Mouse (Mus musculus): ENCODE data around the gene Ankrd39. TPM values are rescaled to one million over a fixed set of nuclear protein-coding genes. Genes with fewer than 3 reads are reported as not detected.
A peak's percentile ranks its signal among the peaks of the same experiment; 100 is the strongest.

The Ankrd39 gene
- polyA plus RNA-seq, 1 experiment from 2014 or later, result 26.3 TPM

GRCm38 (mm10) chr1:36582211-36582610, 35.0 kb upstream of the Ankrd39 start:
- ATAC-seq (replicated peaks; ENCODE audit: low FRiP score), result no peak
- no peaks in the 10 kb centered on the region for H3K36me3 ChIP-seq
- H3K4me3 ChIP-seq (replicated peaks), result no peak overlapping the region
- H3K9me3 ChIP-seq (replicated peaks), result no peaks in the 10 kb centered on the region
- no peaks in the 10 kb centered on the region for H3K27me3 ChIP-seq
- H3K4me1 ChIP-seq, result peaks cover 75% of the 10 kb centered on the region
- no peak overlapping the region for H3K4me2 ChIP-seq
- 71% methylated on average over 8 of the region's 8 CpGs for WGBS
- no peak overlapping the region for H3K9ac ChIP-seq
- H3K27ac ChIP-seq, result no peak overlapping the region

GRCm38 (mm10) chr1:36581260-36581659, 34.0 kb upstream of the Ankrd39 start:
- H3K27me3 ChIP-seq, result no peaks in the 10 kb centered on the region
- no peak overlapping the region for H3K9ac ChIP-seq
- no peak overlapping the region for H3K4me3 ChIP-seq (replicated peaks)
- WGBS, result 72% methylated on average over 5 of the region's 5 CpGs
- peak overlapping the region; percentile 95 for H3K27ac ChIP-seq
- no peak for ATAC-seq (replicated peaks; ENCODE audit: low FRiP score)
- peaks cover 78% of the 10 kb centered on the region for H3K4me1 ChIP-seq
- H3K4me2 ChIP-seq, result no peak overlapping the region
- no peaks in the 10 kb centered on the region for H3K9me3 ChIP-seq (replicated peaks)
- H3K36me3 ChIP-seq, result no peaks in the 10 kb centered on the region

- peak overlapping the region; percentile 95 for H3K27ac ChIP-seq
- no peaks in the 10 kb centered on the region for H3K36me3 ChIP-seq
- ATAC-seq (replicated peaks; ENCODE audit: low FRiP score), result peak; percentile 92
- peaks cover 79% of the 10 kb centered on the region for H3K4me1 ChIP-seq
- H3K9ac ChIP-seq, result peak overlapping the region; percentile 19; the same call in 1 of the 2 replicates
- no peaks in the 10 kb centered on the region for H3K9me3 ChIP-seq (replicated peaks)
- H3K4me3 ChIP-seq (replicated peaks), result peak overlapping the region; percentile 20
- H3K4me2 ChIP-seq, result peak overlapping the region; percentile 50
- H3K27me3 ChIP-seq, result no peaks in the 10 kb centered on the region
- 1% methylated on average over 17 of the region's 17 CpGs for WGBS
Observed at GRCm38 (mm10) chr1:36580384-36581207, 33.4 kb upstream of the Ankrd39 start.

GRCm38 (mm10) chr1:36579974-36580383, 32.7 kb upstream of the Ankrd39 start:
- peak overlapping the region; percentile 20 for H3K4me3 ChIP-seq (replicated peaks)
- peak overlapping the region; percentile 95 for H3K27ac ChIP-seq
- peak overlapping the region; percentile 50 for H3K4me2 ChIP-seq
- no peaks in the 10 kb centered on the region for H3K36me3 ChIP-seq
- H3K4me1 ChIP-seq, result peaks cover 81% of the 10 kb centered on the region
- 0 out of 2 replicates have a peak overlapping the region, but pooled peaks have one; percentile 19 for H3K9ac ChIP-seq
- H3K9me3 ChIP-seq (replicated peaks), result no peaks in the 10 kb centered on the region
- H3K27me3 ChIP-seq, result no peaks in the 10 kb centered on the region
- peak; percentile 74 for ATAC-seq (replicated peaks; ENCODE audit: low FRiP score)
- 17% methylated on average over 6 of the region's 6 CpGs for WGBS

GRCm38 (mm10) chr1:36576991-36577675, 29.9 kb upstream of the Ankrd39 start:
- no peaks in the 10 kb centered on the region for H3K36me3 ChIP-seq
- no peak overlapping the region for H3K4me2 ChIP-seq
- ATAC-seq (replicated peaks; ENCODE audit: low FRiP score), result no peak
- H3K4me1 ChIP-seq, result peaks cover 92% of the 10 kb centered on the region
- H3K4me3 ChIP-seq (replicated peaks), result no peak overlapping the region
- no peak overlapping the region for H3K27ac ChIP-seq
- H3K9me3 ChIP-seq (replicated peaks), result no peaks in the 10 kb centered on the region
- no peaks in the 10 kb centered on the region for H3K27me3 ChIP-seq
- WGBS, result 49% methylated on average over 6 of the region's 6 CpGs
- H3K9ac ChIP-seq, result no peak overlapping the region

GRCm38 (mm10) chr1:36575347-36575746, 28.1 kb upstream of the Ankrd39 start:
- 54% methylated on average over 6 of the region's 6 CpGs for WGBS
- H3K27me3 ChIP-seq, result no peaks in the 10 kb centered on the region
- no peaks in the 10 kb centered on the region for H3K9me3 ChIP-seq (replicated peaks)
- H3K4me2 ChIP-seq, result no peak overlapping the region
- no peaks in the 10 kb centered on the region for H3K36me3 ChIP-seq
- no peak for ATAC-seq (replicated peaks; ENCODE audit: low FRiP score)
- no peak overlapping the region for H3K4me3 ChIP-seq (replicated peaks)
- H3K27ac ChIP-seq, result no peak overlapping the region
- peaks cover 91% of the 10 kb centered on the region for H3K4me1 ChIP-seq
- H3K9ac ChIP-seq, result no peak overlapping the region

GRCm38 (mm10) chr1:36574196-36574955, 27.1 kb upstream of the Ankrd39 start:
- Histone ChIP-seq H3K9ac (no peak overlapping the region), H3K4me2 (no peak overlapping the region), H3K36me3 (no peaks in the 10 kb centered on the region), H3K27ac (0 out of 2 replicates have a peak overlapping the region, but pooled peaks have one; percentile 35), H3K4me3 (replicated peaks) (no peak overlapping the region), H3K4me1 (peaks cover 91% of the 10 kb centered on the region), H3K9me3 (replicated peaks) (no peaks in the 10 kb centered on the region), H3K27me3 (no peaks in the 10 kb centered on the region)
- WGBS, result 81% methylated on average over 5 of the region's 5 CpGs
- ATAC-seq (replicated peaks; ENCODE audit: low FRiP score), result no peak

- no peaks in the 10 kb centered on the region for H3K9me3 ChIP-seq (replicated peaks)
- H3K36me3 ChIP-seq, result no peaks in the 10 kb centered on the region
- H3K27me3 ChIP-seq, result no peaks in the 10 kb centered on the region
- peaks cover 93% of the 10 kb centered on the region for H3K4me1 ChIP-seq
- WGBS, result 75% methylated on average over 8 of the region's 8 CpGs
- no peak overlapping the region for H3K4me3 ChIP-seq (replicated peaks)
- 0 out of 2 replicates have a peak overlapping the region, but pooled peaks have one; percentile 14 for H3K27ac ChIP-seq
- no peak overlapping the region for H3K9ac ChIP-seq
- H3K4me2 ChIP-seq, result no peak overlapping the region
- no peak for ATAC-seq (replicated peaks; ENCODE audit: low FRiP score)
Observed at GRCm38 (mm10) chr1:36573524-36573923, 26.3 kb upstream of the Ankrd39 start.

- Histone ChIP-seq H3K4me2 (no peak overlapping the region), H3K9me3 (replicated peaks) (no peaks in the 10 kb centered on the region), H3K27me3 (no peaks in the 10 kb centered on the region), H3K9ac (no peak overlapping the region), H3K27ac (peak overlapping the region; percentile 92), H3K36me3 (no peaks in the 10 kb centered on the region), H3K4me3 (replicated peaks) (no peak overlapping the region), H3K4me1 (peaks cover 95% of the 10 kb centered on the region)
- 55% methylated on average over 1 of the region's 1 CpGs for WGBS
- no peak for ATAC-seq (replicated peaks; ENCODE audit: low FRiP score)
Observed at GRCm38 (mm10) chr1:36572709-36573108, 25.5 kb upstream of the Ankrd39 start.

- Histone ChIP-seq H3K4me2 (no peak overlapping the region), H3K27me3 (no peaks in the 10 kb centered on the region), H3K9ac (no peak overlapping the region), H3K4me1 (peaks cover 94% of the 10 kb centered on the region), H3K27ac (peak overlapping the region; percentile 92), H3K36me3 (no peaks in the 10 kb centered on the region), H3K9me3 (replicated peaks) (no peaks in the 10 kb centered on the region), H3K4me3 (replicated peaks) (no peak overlapping the region)
- no peak for ATAC-seq (replicated peaks; ENCODE audit: low FRiP score)
- 59% methylated on average over 2 of the region's 2 CpGs for WGBS
Observed at GRCm38 (mm10) chr1:36572140-36572700, 25.0 kb upstream of the Ankrd39 start.

- peaks cover 91% of the 10 kb centered on the region for H3K4me1 ChIP-seq
- peak; percentile 3; the same call in 1 of the 2 replicates for ATAC-seq (replicated peaks; ENCODE audit: low FRiP score)
- peak overlapping the region; percentile 92 for H3K27ac ChIP-seq
Observed at GRCm38 (mm10) chr1:36571627-36572026, 24.4 kb upstream of the Ankrd39 start.

More at GRCm38 (mm10) chr1:36571627-36572026, 24.4 kb upstream of the Ankrd39 start:
- Histone ChIP-seq H3K27me3 (no peaks in the 10 kb centered on the region), H3K9me3 (replicated peaks) (no peaks in the 10 kb centered on the region), H3K9ac (no peak overlapping the region), H3K4me3 (replicated peaks) (no peak overlapping the region), H3K4me2 (no peak overlapping the region), H3K36me3 (no peaks in the 10 kb centered on the region)
- WGBS, result 32% methylated on average over 6 of the region's 6 CpGs

Data from kidney, embryonic 15.5 days (tissue).